15 mouse cellular contexts compared by ENCODE assay signal in genomic region chr2:6903251-6903763, GRCm38 (mm10).
DNase-seq lines count a peak whose midpoint lies in the region; ATAC-seq lines count a peak whose summit lies in the region.
"Had no signal": no experiment of that assay in that cellular context is flagged by ENCODE, and none has a peak within 500 bp of the region (broad histone marks: within the 10 kb centered on the region; RNA-seq: fewer than 3 reads in every experiment).

No protein-coding gene starts in this region.

- peak; percentile 53 for DNase-seq in brain, adult 2 months (ENCODE audit: low read depth, low spot score)
- peak; percentile 21 for DNase-seq in forebrain, embryonic 10.5 days (ENCODE audit: extremely low spot score, low spot score)
- no peak for DNase-seq in heart, embryonic 10.5 days (ENCODE audit: low spot score)
- DNase-seq in adrenal gland, postnatal 25 days, result no peak
- no peak for DNase-seq in adipocyte (ENCODE audit: low spot score)
- DNase-seq in spleen, postnatal 36 days (ENCODE audit: low spot score in 2 of 2), result no peak
- DNase-seq: cerebellum, postnatal 14 days; gastrocnemius, postnatal 14 days; spleen, adult 18-20 months had no signal

- no peaks in the 10 kb centered on the region for H3K36me3 ChIP-seq in forebrain, embryonic 10.5 days (replicated peaks)
- H3K36me3 ChIP-seq in hindbrain, embryonic 13.5 days, result no peaks in the 10 kb centered on the region
- no peaks in the 10 kb centered on the region for H3K36me3 ChIP-seq in midbrain, embryonic 15.5 days (replicated peaks)
- H3K36me3 ChIP-seq in heart, embryonic 10.5 days, result no peaks in the 10 kb centered on the region
- H3K36me3 ChIP-seq: intestine, embryonic 15.5 days; lung, embryonic 15.5 days had no signal

- peak; percentile 80 for ATAC-seq in hindbrain, embryonic 13.5 days (ENCODE audit: low FRiP score)
- ATAC-seq in midbrain, embryonic 15.5 days (replicated peaks), result peak; percentile 90
- ATAC-seq: intestine, embryonic 15.5 days had no signal

- H3K9ac ChIP-seq in hindbrain, embryonic 13.5 days, result no peak overlapping the region
- H3K9ac ChIP-seq in midbrain, embryonic 15.5 days, result no peak overlapping the region
- H3K9ac ChIP-seq: intestine, embryonic 15.5 days; lung, embryonic 15.5 days had no signal

- H3K9me3 ChIP-seq in forebrain, embryonic 10.5 days, result no peaks in the 10 kb centered on the region
- H3K9me3 ChIP-seq in hindbrain, embryonic 13.5 days, result no peaks in the 10 kb centered on the region
- no peaks in the 10 kb centered on the region for H3K9me3 ChIP-seq in midbrain, embryonic 15.5 days
- no peaks in the 10 kb centered on the region for H3K9me3 ChIP-seq in heart, embryonic 10.5 days
- H3K9me3 ChIP-seq: intestine, embryonic 15.5 days; lung, embryonic 15.5 days had no signal

- H3K27ac ChIP-seq in forebrain, embryonic 10.5 days, result peak overlapping the region; percentile 67; the same call in 1 of the 2 replicates
- H3K27ac ChIP-seq in hindbrain, embryonic 13.5 days, result no peak overlapping the region
- H3K27ac ChIP-seq in midbrain, embryonic 15.5 days, result no peak overlapping the region
- H3K27ac ChIP-seq in heart, embryonic 10.5 days, result no peak overlapping the region
- H3K27ac ChIP-seq: intestine, embryonic 15.5 days; kidney, postnatal 0 days; lung, embryonic 15.5 days had no signal

- no peaks in the 10 kb centered on the region for H3K27me3 ChIP-seq in forebrain, embryonic 10.5 days (ENCODE audit: poor library complexity, severe bottlenecking)
- H3K27me3 ChIP-seq in hindbrain, embryonic 13.5 days, result no peaks in the 10 kb centered on the region
- no peaks in the 10 kb centered on the region for H3K27me3 ChIP-seq in midbrain, embryonic 15.5 days (replicated peaks)
- H3K27me3 ChIP-seq in heart, embryonic 10.5 days (ENCODE audit: insufficient read depth, poor library complexity, severe bottlenecking), result no peaks in the 10 kb centered on the region
- H3K27me3 ChIP-seq: intestine, embryonic 15.5 days; lung, embryonic 15.5 days had no signal

- no peak overlapping the region for H3K4me2 ChIP-seq in hindbrain, embryonic 13.5 days
- H3K4me2 ChIP-seq in midbrain, embryonic 15.5 days, result no peak overlapping the region
- H3K4me2 ChIP-seq: intestine, embryonic 15.5 days; lung, embryonic 15.5 days had no signal

- 33% methylated on average over 4 of the region's 4 CpGs for WGBS in forebrain, embryonic 10.5 days
- 15% methylated on average over 4 of the region's 4 CpGs for WGBS in hindbrain, embryonic 13.5 days
- 10% methylated on average over 4 of the region's 4 CpGs for WGBS in midbrain, embryonic 15.5 days
- WGBS in heart, embryonic 10.5 days, result 86% methylated on average over 4 of the region's 4 CpGs

- H3K4me1 ChIP-seq in forebrain, embryonic 10.5 days, result peaks cover 30% of the 10 kb centered on the region
- peaks cover 5% of the 10 kb centered on the region for H3K4me1 ChIP-seq in hindbrain, embryonic 13.5 days (replicated peaks)
- peaks cover 6% of the 10 kb centered on the region; the same call in 1 of the 2 replicates for H3K4me1 ChIP-seq in midbrain, embryonic 15.5 days
- peaks cover 14% of the 10 kb centered on the region; the same call in 1 of the 2 replicates for H3K4me1 ChIP-seq in heart, embryonic 10.5 days
- H3K4me1 ChIP-seq: intestine, embryonic 15.5 days had no signal

- no peak overlapping the region for H3K4me3 ChIP-seq in forebrain, embryonic 10.5 days
- H3K4me3 ChIP-seq in hindbrain, embryonic 13.5 days, result no peak overlapping the region
- H3K4me3 ChIP-seq in midbrain, embryonic 15.5 days, result no peak overlapping the region
- no peak overlapping the region for H3K4me3 ChIP-seq in heart, embryonic 10.5 days
- H3K4me3 ChIP-seq: erythroblast, embryonic 14.5 days; intestine, embryonic 15.5 days; lung, embryonic 15.5 days had no signal

Comparison
In these comparisons a context has a peak if more than half of its experiments do, and no peak if none do; other contexts are left out.
1. DNase-seq: peak in brain, adult 2 months (single experiment) and forebrain, embryonic 10.5 days (single experiment); none in heart, embryonic 10.5 days (single experiment), adrenal gland, postnatal 25 days (single experiment), adipocyte (single experiment) and spleen, postnatal 36 days (0 of 2).